Mouse (Mus musculus) induced T-regulatory cell, adult 2 months (primary cell): Measurements from ENCODE around the gene Prim2.

Experiments used
- DNase-seq: peaks from one replicate; pipeline ENCODE4 v3.0.0-alpha.2; 2012; ENCODE audit warnings: low read depth

Prim2 gene

GRCm38 (mm10) chr1:33488372-33488771 is 181.2 kb downstream of the Prim2 start:
- no peak for DNase-seq

- DNase-seq = no peak
Measured at GRCm38 (mm10) chr1:33483746-33484145, 185.8 kb downstream of the Prim2 start.

GRCm38 (mm10) chr1:33480382-33480781 is 189.2 kb downstream of the Prim2 start:
- DNase-seq = no peak

GRCm38 (mm10) chr1:33471069-33471468 is 198.5 kb downstream of the Prim2 start:
- no peak for DNase-seq

- DNase-seq = no peak
Measured at GRCm38 (mm10) chr1:33470222-33470621, 199.4 kb downstream of the Prim2 start.

GRCm38 (mm10) chr1:33464234-33464633 is 205.4 kb downstream of the Prim2 start:
- no peak for DNase-seq

- no peak for DNase-seq
Measured at GRCm38 (mm10) chr1:33460703-33461102, 208.9 kb downstream of the Prim2 start.

GRCm38 (mm10) chr1:33460262-33460661 is 209.3 kb downstream of the Prim2 start:
- DNase-seq = no peak

GRCm38 (mm10) chr1:33458950-33459349 is 210.6 kb downstream of the Prim2 start:
- DNase-seq = no peak

- no peak for DNase-seq
Measured at GRCm38 (mm10) chr1:33454251-33454650, 215.3 kb downstream of the Prim2 start.

- no peak for DNase-seq
Measured at GRCm38 (mm10) chr1:33453299-33453698, 216.3 kb downstream of the Prim2 start.

- no peak for DNase-seq
Measured at GRCm38 (mm10) chr1:33447179-33447578, 222.4 kb downstream of the Prim2 start.

GRCm38 (mm10) chr1:33436167-33436566 is 233.4 kb downstream of the Prim2 start:
- no peak for DNase-seq
